Mouse (Mus musculus) neural tube, embryonic 11.5 days (tissue): ENCODE measurements around the gene Hist1h3a. TPM values are rescaled to one million over a fixed set of nuclear protein-coding genes. Genes with fewer than 3 reads are reported as not detected.
"Not testable (repeated sequence)": the region's sequence is repeated elsewhere in the genome, so short reads cannot be mapped to it uniquely, and the experiment has no call there.

Experiments
- ATAC-seq: fragments of 200-750 bp; cut with Nextera tagmentation; 2 replicates; pipeline ENCODE4 v1.8.0; 2017; ENCODE audit warnings: moderate number of reproducible peaks, mild to moderate bottlenecking, moderate TSS enrichment, moderate library complexity; ENCODE audit not compliant: insufficient read depth, low FRiP score, low TSS enrichment
- DNase-seq: peaks from one replicate; pipeline ENCODE4 v3.0.0-alpha.2; 2015; ENCODE audit warnings: low spot score
- H3K27ac ChIP-seq: fragments of 300-500 bp; sonication (generic); 2 replicates; pipeline ENCODE4 v1.5.1; 2014; ENCODE audit warnings: low read depth, mild to moderate bottlenecking, low read length
- H3K27me3 ChIP-seq: fragments of 300-500 bp; sonication (generic); 2 replicates; pipeline ENCODE4 v1.6.1; 2014; ENCODE audit warnings: mild to moderate bottlenecking, low read length, mixed read lengths; ENCODE audit not compliant: control insufficient read depth, insufficient read depth
- H3K36me3 ChIP-seq: fragments of 300-500 bp; sonication (generic); 2 replicates; pipeline ENCODE4 v1.6.1; 2014; ENCODE audit warnings: mild to moderate bottlenecking, low read length, moderate library complexity, mixed read lengths; ENCODE audit not compliant: control insufficient read depth, insufficient read depth
- H3K4me1 ChIP-seq: fragments of 300-500 bp; sonication (generic); 2 replicates; pipeline ENCODE4 v1.6.1; 2014; ENCODE audit warnings: low read length, mixed read lengths; ENCODE audit not compliant: control insufficient read depth, insufficient read depth
- H3K4me2 ChIP-seq: fragments of 300-500 bp; sonication (generic); 2 replicates; pipeline ENCODE4 v1.6.1; 2014; ENCODE audit warnings: low read depth, mild to moderate bottlenecking, moderate library complexity
- H3K4me3 ChIP-seq: fragments of 300-500 bp; sonication (generic); 2 replicates; pipeline ENCODE4 v1.5.1; 2014; ENCODE audit warnings: low read depth, low read length
- H3K9ac ChIP-seq: fragments of 300-500 bp; sonication (generic); 2 replicates; pipeline ENCODE4 v1.6.1; 2014; ENCODE audit warnings: mild to moderate bottlenecking, low read length
- H3K9me3 ChIP-seq: fragments of 300-500 bp; sonication (generic); 2 replicates; pipeline ENCODE4 v1.6.1; 2016; ENCODE audit warnings: low read length; ENCODE audit not compliant: control insufficient read depth
- WGBS: fragments of 180-500 bp; shearing (Covaris S2); extraction: QIAGEN DNeasy Blood & Tissue Kit; methylation state at CpG from one replicate; pipeline ENCODE4 v1.1.7; 2014; 5-methylcytosine and 5-hydroxymethylcytosine counted together
- polyA plus RNA-seq: library from polyadenylated mRNA; unstranded; fragments of >200 nt; fragmentation: Nextera tagmentation; extraction: Ambion mirVana; gene quantifications from 2 replicates; pipeline ENCODE4 v1.2.1, GENCODE M21; 2014

Gene Hist1h3a
- 2.3 and 4.3 TPM in 2 replicates for polyA plus RNA-seq

- peak; percentile 54 for DNase-seq
- H3K9ac ChIP-seq, result peak within 1 kb of the TSS; percentile 59
- H3K9me3 ChIP-seq, H3K4me1 ChIP-seq, H3K27me3 ChIP-seq, H3K36me3 ChIP-seq: not testable (repeated sequence)
- under 1% methylated on average over 30 of the region's 52 CpGs for WGBS
- H3K4me3 ChIP-seq, result peak within 1 kb of the TSS; percentile 50
- H3K27ac ChIP-seq, result peak within 1 kb of the TSS; percentile 89
- peak; percentile 58 for ATAC-seq
- peak within 1 kb of the TSS; percentile 70 for H3K4me2 ChIP-seq
These were observed at the start of gene Hist1h3a for GRCm38 (mm10) chr13:23761871-23762821. Hist1h3a (minus strand) TSS chr13:23762386.

- ATAC-seq, result no peak
- Histone ChIP-seq H3K36me3 (no peaks in the 10 kb centered on the region), H3K9ac (no peak within 1 kb of the TSS), H3K4me1 (no peaks in the 10 kb centered on the region), H3K4me2 (no peak within 1 kb of the TSS), H3K27ac (no peak within 1 kb of the TSS), H3K4me3 (no peak within 1 kb of the TSS), H3K27me3 (no peaks in the 10 kb centered on the region), H3K9me3 (no peaks in the 10 kb centered on the region)
- WGBS, result 84% methylated on average over 15 of the region's 15 CpGs
- no peak for DNase-seq
These were observed 44.4 kb upstream of the Hist1h3a start, which contains the start of gene Slc17a2 for GRCm38 (mm10) chr13:23806422-23807052. Slc17a2 (plus strand) TSS chr13:23806993.

DNA sequence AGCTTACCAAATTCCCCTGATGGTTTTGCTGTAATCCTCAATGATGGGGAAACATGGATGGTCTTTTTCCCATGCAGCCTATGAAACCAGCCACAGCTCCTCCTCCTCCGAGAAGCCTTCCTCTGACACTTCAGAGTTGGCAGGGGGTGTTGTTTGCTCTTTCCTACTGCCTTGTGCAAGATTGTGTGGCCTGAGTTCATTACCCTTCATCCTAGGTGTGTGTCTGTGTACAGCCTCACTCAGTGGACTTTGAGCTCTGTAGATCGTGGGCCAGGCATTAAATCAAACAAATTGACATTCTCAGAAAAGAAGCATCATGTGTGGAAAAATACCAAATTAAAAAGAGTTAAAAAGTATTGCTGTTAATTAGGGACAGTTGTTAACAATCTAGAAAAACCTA, 42.3 kb upstream of the Hist1h3a start:
- H3K36me3 ChIP-seq, result no peaks in the 10 kb centered on the region
- no peak overlapping the region for H3K27ac ChIP-seq
- no peaks in the 10 kb centered on the region for H3K9me3 ChIP-seq
- H3K4me3 ChIP-seq, result no peak overlapping the region
- WGBS, result 80% methylated on average over 2 of the region's 2 CpGs
- no peak overlapping the region for H3K9ac ChIP-seq
- no peak overlapping the region for H3K4me2 ChIP-seq
- DNase-seq, result no peak
- no peaks in the 10 kb centered on the region for H3K4me1 ChIP-seq
- ATAC-seq, result no peak
- no peaks in the 10 kb centered on the region for H3K27me3 ChIP-seq

DNA sequence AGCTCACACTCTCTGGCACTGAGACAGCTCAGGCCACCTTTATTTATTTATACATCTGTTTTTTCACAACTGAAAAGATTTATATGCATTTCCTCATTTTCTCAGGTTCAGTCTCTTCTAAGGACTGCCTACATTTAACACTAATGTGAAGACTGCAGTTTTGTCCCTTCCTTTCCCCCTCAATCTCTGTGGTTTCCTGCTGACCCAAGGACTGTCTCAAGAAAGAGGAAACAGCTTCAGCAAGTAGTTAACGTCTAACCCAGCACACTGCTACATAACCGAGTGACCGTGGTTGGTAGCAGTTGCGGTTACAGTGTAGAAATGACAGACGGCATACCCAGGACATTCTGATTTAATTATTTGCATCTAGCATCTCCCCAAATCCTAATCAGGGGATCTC, 37.2 kb upstream of the Hist1h3a start:
- no peak for DNase-seq
- Histone ChIP-seq H3K4me3 (no peak overlapping the region), H3K9me3 (no peaks in the 10 kb centered on the region), H3K27me3 (no peaks in the 10 kb centered on the region), H3K4me2 (no peak overlapping the region), H3K9ac (no peak overlapping the region), H3K36me3 (no peaks in the 10 kb centered on the region), H3K27ac (no peak overlapping the region), H3K4me1 (no peaks in the 10 kb centered on the region; the same call in 1 of the 2 replicates)
- no peak for ATAC-seq
- 79% methylated on average over 5 of the region's 5 CpGs for WGBS

DNA sequence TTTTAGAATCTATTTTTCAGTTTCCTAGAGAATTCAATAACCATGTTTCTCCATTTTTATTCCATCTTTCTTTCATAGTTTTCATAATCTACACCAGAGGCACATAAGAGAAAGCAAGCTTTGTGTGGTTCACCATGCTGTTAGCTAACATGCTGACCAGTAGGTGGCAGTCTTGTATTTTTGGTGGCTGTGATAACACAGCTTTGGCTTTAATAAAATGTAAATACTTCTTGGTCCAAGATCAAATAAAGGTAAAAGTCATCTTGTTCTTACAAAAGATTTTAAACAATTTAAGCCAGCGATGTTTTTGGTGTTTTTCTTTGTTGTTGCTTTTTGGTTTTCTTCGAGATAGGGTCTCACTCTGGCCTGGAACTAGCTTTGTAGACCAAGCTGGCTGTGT, 30.3 kb upstream of the Hist1h3a start:
- H3K27me3 ChIP-seq, result no peaks in the 10 kb centered on the region
- DNase-seq, result peak; percentile 39
- no peaks in the 10 kb centered on the region for H3K36me3 ChIP-seq
- H3K9ac ChIP-seq, result no peak overlapping the region
- no peak overlapping the region for H3K4me2 ChIP-seq
- 42% methylated on average over 2 of the region's 2 CpGs for WGBS
- no peaks in the 10 kb centered on the region for H3K4me1 ChIP-seq
- H3K27ac ChIP-seq, result no peak overlapping the region
- no peak overlapping the region for H3K4me3 ChIP-seq
- ATAC-seq, result 0 out of 2 replicates have a peak, but pooled peaks have one; percentile 53
- no peaks in the 10 kb centered on the region for H3K9me3 ChIP-seq

DNA sequence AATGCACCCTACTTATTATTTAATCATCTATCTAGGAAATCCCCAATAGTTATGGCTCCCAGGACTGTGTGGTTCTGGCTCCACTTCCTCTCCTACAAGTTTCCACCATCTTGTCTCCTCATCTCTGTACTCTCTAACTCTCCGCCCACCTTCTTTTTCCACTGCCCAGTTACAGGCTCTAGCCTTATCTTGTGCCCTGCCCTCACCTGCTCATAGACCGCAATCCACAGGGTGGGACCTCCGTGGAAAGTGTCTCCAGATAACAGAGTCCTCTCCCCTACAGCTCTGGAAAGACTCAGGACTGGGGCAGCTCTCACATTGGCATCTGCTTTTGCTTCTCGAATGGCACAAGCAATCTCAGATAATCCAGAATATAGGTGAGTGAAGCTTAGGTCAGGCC, 16.8 kb upstream of the Hist1h3a start:
- no peaks in the 10 kb centered on the region for H3K9me3 ChIP-seq
- H3K4me3 ChIP-seq, result no peak overlapping the region
- DNase-seq (no peak), ATAC-seq (no peak)
- H3K9ac ChIP-seq, result no peak overlapping the region
- WGBS, result 82% methylated on average over 4 of the region's 4 CpGs
- H3K36me3 ChIP-seq, result no peaks in the 10 kb centered on the region
- H3K4me2 ChIP-seq, result no peak overlapping the region
- no peaks in the 10 kb centered on the region for H3K27me3 ChIP-seq
- no peaks in the 10 kb centered on the region for H3K4me1 ChIP-seq
- no peak overlapping the region for H3K27ac ChIP-seq

GRCm38 (mm10) chr13:23778339-23778738, 16.2 kb upstream of the Hist1h3a start:
- no peak overlapping the region for H3K4me2 ChIP-seq
- H3K36me3 ChIP-seq, result no peaks in the 10 kb centered on the region
- WGBS, result 94% methylated on average over 7 of the region's 7 CpGs
- H3K4me1 ChIP-seq, result no peaks in the 10 kb centered on the region
- DNase-seq, result no peak
- H3K27me3 ChIP-seq, result no peaks in the 10 kb centered on the region
- ATAC-seq, result no peak
- H3K9ac ChIP-seq, result no peak overlapping the region
- H3K27ac ChIP-seq, result no peak overlapping the region
- H3K4me3 ChIP-seq, result no peak overlapping the region
- no peaks in the 10 kb centered on the region for H3K9me3 ChIP-seq

DNA sequence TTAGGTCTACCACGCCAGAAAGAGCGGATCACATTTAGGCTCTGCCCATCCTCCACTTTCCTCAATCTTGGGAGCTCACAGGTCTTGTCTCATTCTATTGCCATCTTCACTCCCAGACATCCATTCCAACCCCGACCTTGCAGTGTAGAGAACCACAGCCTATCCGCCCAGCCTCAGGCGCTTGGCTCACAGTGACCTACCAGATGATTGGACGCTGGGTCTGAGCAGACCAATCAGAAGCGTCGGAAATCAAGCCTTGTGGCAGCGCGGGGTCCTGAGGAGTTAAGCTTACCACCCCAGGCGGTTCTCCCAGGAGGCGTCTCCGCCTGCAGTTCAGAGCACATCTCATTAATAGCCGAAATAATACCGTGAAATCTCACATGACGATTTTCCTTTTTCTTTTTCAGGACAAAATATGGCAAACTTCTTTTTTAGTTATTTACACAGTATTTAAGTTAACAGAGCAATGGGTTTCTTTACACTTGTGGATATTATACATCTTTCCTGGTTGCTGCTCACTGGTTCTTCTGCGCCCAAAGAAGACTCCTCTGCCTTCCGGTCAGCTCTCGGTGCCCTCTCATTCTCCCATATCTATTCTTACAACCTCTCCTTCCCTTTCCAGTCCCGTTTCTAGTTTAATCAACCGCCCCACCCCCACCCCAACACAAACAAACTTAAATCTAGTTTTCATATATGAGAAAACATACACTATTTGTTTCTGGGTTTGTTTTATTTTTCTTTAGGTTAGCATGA, 10.6 kb upstream of the Hist1h3a start:
- H3K9ac ChIP-seq, result no peak overlapping the region
- H3K27me3 ChIP-seq, result no peaks in the 10 kb centered on the region
- H3K27ac ChIP-seq, result no peak overlapping the region
- no peak overlapping the region for H3K4me3 ChIP-seq
- H3K4me1 ChIP-seq, result no peaks in the 10 kb centered on the region
- WGBS, result 32% methylated on average over 21 of the region's 21 CpGs
- peak; percentile 85 for ATAC-seq
- H3K9me3 ChIP-seq, result no peaks in the 10 kb centered on the region
- H3K4me2 ChIP-seq, result peak overlapping the region; percentile 7; the same call in 1 of the 2 replicates
- DNase-seq, result peak; percentile 67
- H3K36me3 ChIP-seq, result no peaks in the 10 kb centered on the region
